Mouse (Mus musculus) WW6 (cell line): ENCODE measurements at regions not wholly inside any gene's neighbourhood (a gene's known extent, or its start where the extent isn't known, plus 50 kb on each side); places are given as distances from the start of the nearest gene placed in this dataset.
"Not testable (repeated sequence)": the region's sequence is repeated elsewhere in the genome, so short reads cannot be mapped to it uniquely, and the experiment has no call there.

Experiments
- DNase-seq: peaks from one replicate; pipeline ENCODE4 v3.0.0-alpha.2; 2013; ENCODE audit warnings: low read depth, low spot score

DNA sequence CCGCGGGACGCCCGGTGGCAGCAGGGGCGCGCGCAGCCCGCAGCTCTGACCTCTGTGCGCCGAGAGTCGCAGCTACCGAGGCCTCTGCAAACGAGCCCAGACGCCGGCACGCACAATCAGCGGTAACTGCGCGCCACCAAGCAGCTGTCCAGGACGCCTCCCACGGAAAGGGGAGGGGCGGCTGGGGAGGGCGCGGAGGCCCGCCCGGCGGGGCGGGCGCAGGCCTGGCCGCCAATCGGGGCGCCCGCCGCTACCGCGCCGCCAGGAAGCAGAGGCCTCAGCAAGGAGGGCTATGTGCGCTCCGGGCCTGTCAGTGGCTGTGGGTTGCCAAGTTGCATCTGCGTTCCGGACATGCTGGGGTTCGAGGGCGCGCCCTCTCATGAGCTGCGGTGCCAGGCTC, 613.3 kb upstream of the Ywhaq start:
- peak; percentile 43 for DNase-seq

DNA sequence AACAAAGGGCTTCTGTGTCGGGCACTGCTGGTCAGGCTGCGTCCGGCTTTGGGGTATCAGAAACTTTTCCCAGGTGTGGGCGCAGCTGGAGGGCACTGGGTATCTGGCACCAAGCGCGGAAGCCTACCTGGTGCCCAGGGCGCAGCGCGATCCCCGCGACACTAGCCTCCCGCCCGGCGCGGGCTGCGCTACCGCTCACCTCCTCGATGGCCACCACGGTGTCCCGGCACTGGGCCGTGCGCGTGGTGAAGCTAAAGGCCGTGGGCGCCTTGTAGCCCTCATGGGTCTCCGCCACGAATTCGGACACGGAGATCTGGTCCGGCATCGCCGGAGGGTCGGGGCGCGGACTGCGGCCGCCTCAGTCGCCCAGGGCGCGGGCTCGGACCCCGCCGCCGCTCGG, 612.8 kb upstream of the Ywhaq start:
- DNase-seq, result not testable (repeated sequence)
